Mouse (Mus musculus): ENCODE measurements around the gene Dhrs2. TPM values are rescaled to one million over a fixed set of nuclear protein-coding genes. Genes with fewer than 3 reads are reported as not detected.

The Dhrs2 gene
- not detected for total RNA-seq (2021)

DNA sequence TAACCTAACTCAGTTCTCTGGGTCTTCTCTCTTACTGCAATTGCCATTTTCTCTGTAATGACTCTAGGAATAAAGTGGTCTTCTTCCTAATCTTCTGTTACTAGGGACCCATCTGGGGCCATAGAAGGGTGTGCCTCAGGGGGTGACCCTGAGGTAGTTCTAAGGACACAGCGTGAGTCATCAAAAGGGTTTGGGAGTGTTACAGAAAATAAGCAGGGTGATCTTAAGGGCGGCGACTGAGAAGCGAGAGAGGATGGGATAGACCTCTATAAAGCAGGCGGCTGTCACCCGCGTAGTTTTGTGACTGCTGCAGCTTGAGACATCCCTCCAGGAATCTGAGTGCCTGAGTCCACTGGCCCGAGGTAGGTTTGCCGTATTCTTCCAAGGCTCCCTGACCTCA, at the start of gene Dhrs2:
TSS of gene Dhrs2 (plus strand) at position 301 of the 400 bp plus-strand sequence.
- DNase-seq (ENCODE audit: low spot score in 2 of 2), result no peak
- intact Hi-C loops (cut with DNase I), result no loop called here

DNA sequence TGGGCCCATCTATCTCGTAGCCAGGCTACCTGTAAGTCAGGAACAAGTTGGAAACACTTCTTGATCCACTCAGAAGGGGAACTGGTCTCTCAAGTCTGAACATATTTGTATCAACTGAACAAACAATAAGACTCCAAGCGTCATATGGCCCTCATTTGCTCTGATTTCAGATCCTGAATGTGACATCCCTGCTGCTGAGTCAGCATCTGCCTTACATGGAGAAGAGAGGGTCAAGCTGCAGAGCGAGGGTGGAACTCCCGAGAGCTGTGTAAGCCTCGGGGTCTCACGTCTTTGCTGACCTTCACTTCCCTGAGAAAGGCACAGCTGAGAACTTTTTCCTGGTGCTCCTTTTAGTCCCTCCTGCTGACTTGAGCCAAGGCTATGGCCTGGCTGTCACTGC, 47.6 kb upstream of the Dhrs2 start:
- DNase-seq (ENCODE audit: low spot score in 2 of 2), result no peak
- intact Hi-C loops (cut with DNase I), result no loop called here

DNA sequence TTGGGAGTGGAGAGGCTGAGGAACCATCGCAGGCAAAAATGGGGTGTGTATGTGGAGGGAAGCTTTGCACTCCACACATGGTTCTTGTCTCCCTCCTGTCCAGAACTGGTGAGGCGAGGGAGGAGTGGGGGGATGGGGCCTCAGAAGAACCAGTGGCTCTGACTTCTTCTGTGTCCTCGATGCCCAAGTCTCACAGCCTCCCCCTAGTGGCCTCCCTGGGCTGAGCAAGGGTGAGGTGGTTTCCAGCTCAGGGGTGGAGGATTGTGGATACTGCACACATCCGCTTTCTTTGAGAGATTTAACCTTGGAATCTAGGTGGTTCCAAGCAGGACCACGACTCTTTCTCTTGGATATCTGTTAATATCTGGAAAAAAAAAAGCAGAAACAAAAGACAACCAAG, 44.5 kb upstream of the Dhrs2 start:
- DNase-seq (ENCODE audit: low spot score in 2 of 2), result peak; percentile 41 to 54
- intact Hi-C loops (cut with DNase I), result no loop called here

DNA sequence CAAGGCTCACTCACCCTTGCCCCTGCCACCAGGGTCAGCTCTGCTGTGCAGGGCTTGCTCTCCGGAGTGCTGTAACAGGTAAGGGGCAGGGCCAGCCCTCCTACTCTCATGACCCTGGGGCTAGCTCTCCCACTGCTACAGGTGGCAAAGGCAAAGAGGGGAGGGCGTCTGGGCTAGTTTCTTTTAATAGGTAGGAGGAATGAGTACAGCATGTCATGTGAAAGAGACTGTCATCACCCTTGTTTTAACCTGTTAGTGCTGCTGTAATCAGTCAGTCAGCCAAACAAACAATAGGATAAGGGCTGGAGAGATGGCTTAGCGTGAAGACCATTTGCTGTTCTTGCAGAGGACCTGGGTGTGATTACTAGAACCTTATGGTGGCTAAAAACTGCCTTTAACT, 40.9 kb upstream of the Dhrs2 start:
- DNase-seq (ENCODE audit: low spot score in 2 of 2), result no peak
- intact Hi-C loops (cut with DNase I), result no loop called here

DNA sequence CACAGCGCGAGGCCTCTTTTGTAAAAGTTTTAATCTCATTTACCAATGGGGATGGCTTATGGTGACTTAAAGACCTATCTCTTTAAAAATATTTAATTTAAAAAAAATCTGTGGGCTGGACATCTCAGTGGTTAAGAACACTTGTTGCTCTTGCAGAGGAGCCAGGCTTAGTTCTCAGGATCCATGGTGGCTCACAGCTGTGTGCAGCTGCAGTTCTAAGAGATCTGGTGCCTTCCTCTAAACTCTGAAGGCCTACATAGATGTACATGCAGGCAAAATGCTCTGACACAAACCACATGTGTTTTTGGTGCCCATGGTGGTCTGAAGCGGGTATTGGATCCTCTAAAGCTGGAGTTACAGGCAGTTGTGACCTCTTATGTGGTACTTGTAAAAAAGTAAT, 38.6 kb upstream of the Dhrs2 start:
- intact Hi-C loops (cut with DNase I), result no loop called here
- DNase-seq (ENCODE audit: low spot score in 2 of 2), result no peak

DNA sequence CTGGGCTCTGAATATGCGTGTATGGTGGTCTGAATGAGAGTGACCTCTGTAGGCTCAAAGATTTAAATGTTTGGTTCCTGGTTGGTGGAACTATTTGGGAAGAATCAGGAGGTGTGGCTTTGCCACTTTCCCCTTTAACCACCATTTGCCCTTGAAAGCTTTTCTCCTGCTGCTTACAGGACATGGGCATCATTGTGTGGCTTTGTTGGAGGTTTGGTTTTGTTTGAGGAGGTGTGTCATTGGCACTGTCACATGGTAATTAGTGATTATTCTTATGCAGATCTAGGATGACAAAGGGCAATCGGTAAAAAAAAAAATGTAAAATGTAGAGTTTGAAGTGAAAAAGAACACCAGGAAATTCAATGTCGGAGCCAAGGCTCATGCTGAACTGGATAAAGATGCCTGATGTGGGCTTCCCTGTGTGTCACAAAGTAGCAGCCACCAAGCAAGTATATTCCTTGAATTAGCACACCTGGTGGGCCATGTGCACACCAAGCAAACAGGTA, 37.1 kb upstream of the Dhrs2 start:
- DNase-seq (ENCODE audit: low spot score in 2 of 2), result no peak
- intact Hi-C loops (cut with DNase I), result no loop called here

DNA sequence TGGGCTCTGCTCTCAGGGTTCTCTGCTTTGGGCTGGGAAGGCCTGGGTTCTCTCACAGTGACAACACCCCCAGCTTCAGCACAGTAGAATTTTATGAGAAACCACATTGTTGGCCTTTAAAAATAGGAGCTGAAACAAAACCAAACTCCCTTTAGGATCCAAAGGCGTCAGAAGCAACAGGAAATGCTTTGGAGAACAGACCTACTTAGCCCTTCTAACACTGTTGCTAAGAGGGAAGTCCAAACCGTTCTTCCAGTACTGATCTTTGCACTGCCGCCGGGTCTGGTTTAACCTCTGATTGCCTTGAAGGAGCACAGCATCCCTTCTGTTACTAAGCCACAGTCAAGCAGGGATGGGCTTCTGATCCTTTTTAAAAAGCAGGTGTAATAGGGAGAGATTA, 33.3 kb upstream of the Dhrs2 start:
- DNase-seq (ENCODE audit: low spot score in 2 of 2), result peak; percentile 24 to 62
- intact Hi-C loops (cut with DNase I), result no loop called here

DNA sequence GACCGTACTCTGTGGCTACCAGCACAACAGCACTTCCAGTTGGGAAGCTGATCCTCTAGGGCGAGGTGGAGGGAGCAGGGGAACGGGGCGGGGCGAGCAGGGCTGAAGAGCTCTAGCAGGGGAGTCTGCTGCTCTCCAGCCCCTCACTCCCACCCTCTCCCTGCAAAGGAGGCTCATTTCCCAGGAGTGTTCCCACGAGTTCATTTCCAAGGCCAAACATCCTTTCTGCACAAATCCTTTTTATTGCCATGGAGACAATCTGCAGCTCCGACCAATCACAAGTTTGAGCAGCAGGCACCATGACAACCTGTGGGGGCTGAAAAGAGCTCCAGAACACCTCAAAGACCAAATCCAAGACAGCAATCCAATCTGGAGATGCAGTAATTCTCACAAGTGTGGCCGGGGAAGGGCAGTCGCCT, 32.4 kb upstream of the Dhrs2 start:
- peak; percentile 76 to 91 for DNase-seq (ENCODE audit: low spot score in 2 of 2)
- intact Hi-C loops (cut with DNase I), result no loop called here

DNA sequence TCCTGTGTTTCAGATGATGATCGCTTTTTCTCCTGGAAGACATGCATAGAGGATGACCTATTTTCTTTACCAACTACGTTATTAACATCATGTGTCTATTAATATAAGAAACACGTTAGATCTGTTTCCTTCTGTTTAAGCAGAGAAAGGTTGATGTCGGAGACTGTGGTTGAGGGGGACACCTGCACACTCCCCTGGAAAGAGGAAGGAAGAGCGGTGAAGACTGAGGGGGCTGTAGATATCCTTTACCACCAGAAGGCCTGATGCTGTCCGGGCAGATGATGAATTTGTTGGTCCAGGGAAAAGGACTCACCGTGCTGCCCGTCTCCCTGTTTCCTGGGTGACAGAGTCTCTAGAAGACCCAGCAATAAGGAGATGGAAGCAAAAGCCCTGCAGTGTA, 28.5 kb upstream of the Dhrs2 start:
- intact Hi-C loops (cut with DNase I), result no loop called here
- no peak for DNase-seq (ENCODE audit: low spot score in 2 of 2)

DNA sequence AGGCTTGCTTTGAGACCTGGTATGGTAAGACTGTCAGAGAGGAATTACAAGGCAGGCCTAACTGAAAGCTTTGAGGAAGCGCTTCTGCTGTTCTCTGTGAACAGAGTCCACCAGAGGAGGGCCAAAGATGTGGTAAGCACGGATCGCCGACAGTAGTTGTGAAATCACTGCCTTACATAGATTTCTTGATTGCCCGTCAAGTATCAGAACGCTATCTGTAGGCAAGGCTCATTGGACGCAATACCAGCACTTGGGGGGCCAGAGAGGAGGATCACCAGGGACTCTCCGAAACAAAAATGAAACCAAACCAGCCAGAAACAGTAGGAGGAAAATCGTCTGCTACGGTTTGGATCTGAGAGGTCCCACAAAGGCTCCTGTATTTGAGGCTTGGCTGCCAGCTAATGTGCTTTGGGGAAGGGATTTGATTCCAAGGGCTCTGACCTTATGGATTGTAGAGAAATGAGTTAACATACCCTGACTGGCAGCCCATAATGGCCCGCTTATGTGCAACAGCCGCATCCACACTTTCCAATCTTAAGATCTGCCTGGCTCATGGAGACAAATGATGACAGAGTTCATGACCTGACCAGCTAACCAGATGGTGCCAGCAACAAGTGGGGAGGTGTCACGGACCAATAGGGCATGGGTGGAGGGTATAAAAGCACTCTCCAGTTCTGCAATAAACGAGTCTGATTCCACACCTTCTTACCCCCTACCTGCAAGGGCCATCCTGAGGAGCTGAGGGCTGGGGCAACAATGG, 27.8 kb upstream of the Dhrs2 start:
- intact Hi-C loops (cut with DNase I), result no loop called here
- no peak for DNase-seq (ENCODE audit: low spot score in 2 of 2)

DNA sequence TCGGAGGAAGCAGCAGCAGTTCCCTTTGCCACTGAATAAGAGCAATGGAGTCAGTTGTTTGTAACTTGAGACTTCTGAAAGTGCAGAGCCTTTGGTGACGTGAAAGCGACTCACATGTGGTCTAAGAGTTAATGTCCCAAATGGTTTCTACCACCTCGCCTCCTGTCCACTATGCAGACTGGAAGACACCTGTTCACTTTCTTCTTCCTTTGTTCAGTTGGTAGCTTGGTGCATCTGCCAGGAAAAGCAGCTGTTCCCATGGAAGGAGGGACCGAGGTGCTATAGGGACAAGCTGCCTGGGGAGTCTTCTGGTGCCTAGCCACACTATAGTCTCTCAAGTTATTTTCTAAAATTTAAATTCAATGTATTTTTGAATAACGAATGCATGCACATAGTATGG, 27.0 kb upstream of the Dhrs2 start:
- intact Hi-C loops (cut with DNase I), result no loop called here
- DNase-seq (ENCODE audit: low spot score in 2 of 2), result no peak

DNA sequence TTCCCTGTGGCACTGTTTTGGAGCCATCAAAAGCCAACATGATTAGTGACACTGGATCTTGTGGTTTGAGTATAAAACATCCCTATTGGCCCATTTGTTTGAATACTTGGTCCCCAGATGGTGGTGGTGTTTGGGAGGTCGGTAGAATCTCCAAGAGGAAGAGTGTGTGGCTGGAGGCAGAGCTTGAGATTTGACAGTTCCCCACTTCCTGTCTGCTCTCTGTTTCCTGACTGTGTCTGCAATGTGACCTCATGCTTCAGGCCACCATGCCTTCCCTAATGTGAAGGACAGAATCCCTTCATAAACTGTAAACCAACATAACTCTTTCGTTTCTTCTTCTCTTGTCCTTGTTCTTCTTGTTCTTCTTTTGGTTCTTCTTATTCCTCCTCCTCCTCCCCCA, 24.7 kb upstream of the Dhrs2 start:
- DNase-seq (ENCODE audit: low spot score in 2 of 2), result no peak
- intact Hi-C loops (cut with DNase I), result no loop called here

DNA sequence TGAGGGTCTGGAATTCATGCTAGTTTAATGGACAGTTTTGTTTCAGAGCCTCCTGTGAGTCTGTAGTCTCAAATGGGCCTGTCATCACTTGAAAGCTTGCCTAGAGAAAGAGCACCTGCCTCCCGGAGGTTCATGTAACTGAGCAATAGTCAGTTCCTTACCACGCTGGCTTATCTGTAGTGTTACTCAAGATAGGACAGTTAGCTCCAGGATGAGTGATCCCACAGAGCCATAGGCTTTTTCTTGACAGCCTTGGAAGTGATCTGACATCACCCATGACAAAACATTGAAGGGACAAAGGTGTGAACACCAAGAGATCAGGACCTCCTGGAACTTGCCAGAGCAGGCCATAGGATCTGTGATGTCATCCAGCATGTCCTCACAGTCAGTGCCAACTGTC, 23.6 kb upstream of the Dhrs2 start:
- intact Hi-C loops (cut with DNase I), result no loop called here
- DNase-seq (ENCODE audit: low spot score in 2 of 2), result no peak

DNA sequence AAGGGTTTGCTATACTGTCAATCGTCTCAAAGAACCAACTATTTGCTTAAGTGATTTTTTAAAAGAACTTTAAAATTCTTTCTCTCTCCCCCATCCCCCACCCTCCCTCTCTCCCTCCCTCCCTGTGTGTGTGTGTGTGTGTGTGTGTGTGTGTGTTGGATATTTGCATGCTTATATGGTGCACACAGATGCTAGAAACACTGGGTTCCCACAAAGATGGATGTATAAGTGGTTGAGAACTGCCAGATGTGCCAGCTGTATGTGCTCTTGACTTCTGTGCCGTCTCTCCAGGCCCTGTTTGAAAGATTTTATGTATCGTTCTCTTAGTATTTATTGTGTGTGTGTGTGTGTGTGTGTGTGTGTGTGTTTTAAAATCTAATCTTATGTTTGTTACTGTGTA, 17.3 kb upstream of the Dhrs2 start:
- intact Hi-C loops (cut with DNase I), result no loop called here
- DNase-seq (ENCODE audit: low spot score in 2 of 2), result no peak

DNA sequence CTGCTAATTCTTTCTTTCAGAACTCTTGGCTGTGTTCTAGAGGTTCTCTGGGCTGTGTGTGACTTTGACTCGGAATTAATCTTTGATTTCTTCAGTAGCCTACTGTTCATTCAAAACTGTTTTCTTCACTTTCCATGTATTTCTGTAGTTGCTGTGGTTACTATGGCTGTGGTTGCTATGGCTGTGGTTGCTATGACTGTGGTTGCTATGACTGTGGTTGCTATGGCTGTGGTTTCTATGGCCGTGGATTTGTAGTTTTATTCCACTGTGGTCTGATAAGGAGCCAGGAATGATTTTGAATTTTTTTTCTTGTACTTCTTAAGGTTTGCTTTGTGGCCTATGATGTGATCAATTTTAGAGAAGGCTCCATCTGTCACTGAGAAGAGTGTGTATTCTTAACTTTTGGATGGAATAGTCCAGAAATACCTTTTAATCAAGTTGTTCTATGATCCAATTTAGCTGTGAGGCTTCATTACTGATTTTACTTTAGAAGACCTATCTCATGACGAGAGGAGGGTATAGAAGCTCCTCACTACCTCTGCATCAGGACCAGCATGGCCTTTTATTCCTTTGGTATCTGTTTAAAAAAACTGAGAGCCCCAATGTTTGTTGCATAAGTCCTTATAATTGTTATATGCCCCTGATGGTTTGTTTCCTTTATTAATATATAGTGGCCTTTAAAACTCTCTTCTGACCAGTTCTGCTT, 16.6 kb upstream of the Dhrs2 start:
- intact Hi-C loops (cut with DNase I), result no loop called here
- DNase-seq (ENCODE audit: low spot score in 2 of 2), result peak; percentile 69 to 89

DNA sequence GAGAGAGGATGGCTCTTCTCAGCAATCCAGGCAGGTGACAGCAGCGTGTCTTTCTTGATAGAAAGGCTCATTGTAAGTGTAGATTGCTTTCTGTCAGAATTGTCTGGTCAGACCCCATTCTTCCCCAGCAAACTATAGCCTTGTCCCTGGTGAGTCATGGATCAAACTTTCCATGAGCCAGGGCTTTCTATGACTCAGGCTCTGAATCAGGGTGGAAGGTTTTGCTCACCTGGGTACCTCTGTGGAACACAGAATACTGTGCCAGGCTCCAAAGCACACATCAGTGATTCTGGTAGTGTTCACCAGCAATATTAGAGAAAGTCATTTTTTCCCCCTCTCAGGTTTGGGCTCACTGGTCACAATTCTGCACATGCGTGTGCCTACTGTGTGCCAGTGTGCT, 13.5 kb upstream of the Dhrs2 start:
- DNase-seq (ENCODE audit: low spot score in 2 of 2), result no peak
- intact Hi-C loops (cut with DNase I), result no loop called here

DNA sequence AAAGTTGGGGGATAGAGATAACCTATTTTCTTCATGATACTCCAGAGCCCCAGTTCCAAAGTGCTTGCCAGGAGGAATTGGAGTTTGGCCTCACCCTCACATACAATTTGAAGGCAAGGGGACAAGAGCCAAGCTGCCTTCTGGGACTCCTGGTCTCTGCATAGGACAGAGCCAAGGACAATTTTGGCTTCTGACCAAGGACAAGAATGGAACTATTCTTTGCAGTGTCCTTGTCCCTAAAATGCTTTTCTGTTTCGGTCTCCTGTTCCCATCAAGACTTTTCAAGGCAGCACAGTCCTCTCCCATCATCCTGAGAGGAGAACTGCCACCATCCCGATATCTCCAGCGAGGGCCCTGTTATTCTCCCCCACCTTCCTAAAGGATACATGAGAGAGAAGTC, 8.2 kb upstream of the Dhrs2 start:
- intact Hi-C loops (cut with DNase I), result no loop called here
- DNase-seq (ENCODE audit: low spot score in 2 of 2), result no peak

DNA sequence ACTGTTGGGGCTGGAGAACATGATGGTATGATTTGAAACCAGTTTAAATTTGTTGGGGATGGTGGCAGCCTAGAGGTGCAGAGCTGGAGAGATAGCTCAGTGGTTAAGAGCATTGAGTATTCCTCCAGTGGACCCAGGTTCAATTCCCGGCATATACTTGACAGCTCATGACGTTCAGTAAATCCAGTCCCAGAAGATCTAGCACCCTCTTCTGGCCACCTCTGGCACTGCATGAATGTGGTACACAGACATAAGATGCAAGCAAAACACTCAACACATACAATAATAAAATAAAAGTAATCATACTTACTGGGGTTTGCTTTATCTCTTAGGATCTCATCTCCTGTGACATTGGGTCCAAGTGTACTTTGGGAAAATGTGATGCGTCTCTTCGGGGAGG, 7.3 kb upstream of the Dhrs2 start:
- intact Hi-C loops (cut with DNase I), result no loop called here

DNA sequence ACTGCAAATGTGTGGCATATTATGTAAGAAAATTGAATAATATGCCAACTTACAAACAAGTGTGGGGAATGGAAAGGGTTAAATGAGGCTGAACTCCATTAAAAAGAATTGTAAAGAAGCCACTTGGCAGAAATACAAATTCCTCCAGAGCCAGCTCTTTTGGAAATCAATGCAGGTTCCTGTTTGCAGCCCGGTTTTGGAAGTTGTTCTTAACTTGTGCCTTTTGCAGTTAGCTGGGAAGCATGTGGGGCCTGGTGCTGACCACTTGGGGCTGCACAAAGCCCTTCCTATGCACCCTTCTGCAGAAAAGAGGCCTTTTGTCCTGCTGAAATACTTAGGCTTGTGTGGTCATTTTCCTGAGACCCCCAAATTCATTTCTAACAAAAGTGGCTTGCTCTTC, 1.4 kb downstream of the Dhrs2 start:
- intact Hi-C loops (cut with DNase I), result no loop called here
- peak in 1 of 2 experiments; percentile 29 for DNase-seq (ENCODE audit: low spot score in 2 of 2)

More for the DNA sequence above, 7.3 kb upstream of the Dhrs2 start:
- DNase-seq (ENCODE audit: low spot score in 2 of 2), result no peak

DNA sequence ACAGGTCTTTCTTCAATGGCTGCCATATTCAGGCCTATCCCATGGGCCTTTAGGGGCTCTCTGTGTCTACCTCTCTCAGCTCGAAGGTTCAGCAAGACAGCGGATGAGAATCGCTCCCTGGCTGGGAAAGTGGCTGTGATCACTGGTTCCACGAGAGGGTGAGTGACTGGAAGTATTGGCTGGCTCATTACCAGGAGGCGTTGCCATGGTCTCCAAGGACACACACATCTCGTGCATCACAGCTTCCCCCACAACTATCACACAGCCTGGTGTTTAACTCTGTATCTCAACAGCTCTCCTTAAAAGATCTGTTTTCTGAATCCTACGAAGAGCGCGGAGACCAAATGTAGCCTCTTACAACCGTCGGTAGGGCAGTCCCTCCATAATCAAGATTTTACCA, 12.8 kb downstream of the Dhrs2 start:
- peak; percentile 19 to 40 for DNase-seq (ENCODE audit: low spot score in 2 of 2)
- intact Hi-C loops (cut with DNase I), result no loop called here

DNA sequence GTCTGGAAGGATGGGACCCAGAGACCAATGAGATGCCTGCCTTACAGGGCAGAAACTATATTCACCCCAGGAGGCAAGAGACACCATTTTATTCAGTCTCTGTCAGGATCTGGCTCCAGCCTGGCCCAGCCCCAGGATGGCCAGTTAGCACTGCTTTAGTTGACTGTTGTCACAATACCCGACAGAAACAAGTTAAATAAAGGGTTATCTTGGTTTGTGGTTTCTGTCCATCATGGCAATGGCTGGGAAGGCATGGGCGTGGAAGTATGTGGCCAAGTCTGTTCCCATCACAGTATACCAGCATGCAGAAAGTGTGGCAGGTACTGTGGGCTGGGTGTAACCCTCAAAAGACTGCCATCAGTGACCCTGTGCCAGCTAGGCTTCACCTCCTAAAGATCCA, 14.9 kb downstream of the Dhrs2 start:
- no peak for DNase-seq (ENCODE audit: low spot score in 2 of 2)

More for the DNA sequence above, 14.9 kb downstream of the Dhrs2 start:
- intact Hi-C loops (cut with DNase I), result no loop called here

Data from left cerebral cortex, postnatal 25 days (tissue).